Mouse (Mus musculus) kidney, embryonic 15.5 days (tissue): Measurements from ENCODE around the gene Trappc2l. TPM values are rescaled to one million over a fixed set of nuclear protein-coding genes. Genes with fewer than 3 reads are reported as not detected.

ENCODE experiments used
- ATAC-seq: fragments of 200-750 bp; cut with Nextera tagmentation; replicated peaks from 2 replicates; pipeline ENCODE4 v1.8.0; 2017; ENCODE audit warnings: moderate TSS enrichment; ENCODE audit not compliant: low FRiP score
- H3K27ac ChIP-seq: fragments of 300-500 bp; sonication (generic); 2 replicates; pipeline ENCODE4 v1.5.1; 2015; ENCODE audit warnings: mild to moderate bottlenecking, inconsistent platforms
- H3K27me3 ChIP-seq: fragments of 300-500 bp; sonication (generic); 2 replicates; pipeline ENCODE4 v1.6.1; 2015; ENCODE audit warnings: inconsistent platforms
- H3K36me3 ChIP-seq: fragments of 300-500 bp; sonication (generic); 2 replicates; pipeline ENCODE4 v1.6.1; 2015; ENCODE audit warnings: inconsistent platforms
- H3K4me1 ChIP-seq: fragments of 300-500 bp; sonication (generic); 2 replicates; pipeline ENCODE4 v1.6.1; 2015; ENCODE audit warnings: inconsistent platforms
- H3K4me2 ChIP-seq: fragments of 300-500 bp; sonication (generic); 2 replicates; pipeline ENCODE4 v1.6.1; 2015; ENCODE audit warnings: moderate library complexity, mild to moderate bottlenecking, inconsistent platforms
- H3K4me3 ChIP-seq: fragments of 300-500 bp; sonication (generic); replicated peaks from 2 replicates; pipeline ENCODE4 v1.5.1; 2015; ENCODE audit warnings: mild to moderate bottlenecking, inconsistent platforms
- H3K9ac ChIP-seq: fragments of 300-500 bp; sonication (generic); 2 replicates; pipeline ENCODE4 v1.6.1; 2015; ENCODE audit warnings: mild to moderate bottlenecking, inconsistent platforms
- H3K9me3 ChIP-seq: fragments of 300-500 bp; sonication (generic); replicated peaks from 2 replicates; pipeline ENCODE4 v1.6.1; 2016; ENCODE audit warnings: inconsistent platforms
- WGBS: fragments of 180-500 bp; shearing (Covaris S2); methylation state at CpG from one replicate; pipeline ENCODE4 v1.1.7; 2015; ENCODE audit warnings: mixed read lengths; 5-methylcytosine and 5-hydroxymethylcytosine counted together
- microRNA-seq: library from miRNA; unstranded; fragments of <30 nt; microRNA quantifications from one replicate; pipeline ENCODE4, GENCODE M21; 2016
- polyA plus RNA-seq: library from polyadenylated mRNA; unstranded; fragments of >200 nt; fragmentation: Nextera tagmentation; extraction: Ambion mirVana; gene quantifications from 2 replicates; pipeline ENCODE4 v1.2.1, GENCODE M21; 2015

The Trappc2l gene
- polyA plus RNA-seq, 1 experiment from 2014 or later = 54.8 TPM

GRCm38 (mm10) chr8:122663670-122664069 lies 52.2 kb downstream of the Trappc2l start:
- Histone ChIP-seq H3K9me3 (no peaks in the 10 kb centered on the region), H3K36me3 (no peaks in the 10 kb centered on the region), H3K27me3 (peaks cover 5% of the 10 kb centered on the region; the same call in 1 of the 2 replicates), H3K4me1 (peaks cover 79% of the 10 kb centered on the region), H3K4me3 (no peak overlapping the region), H3K4me2 (no peak overlapping the region), H3K27ac (peak overlapping the region; percentile 75; the same call in 1 of the 2 replicates), H3K9ac (no peak overlapping the region)
- 19% methylated on average over 5 of the region's 5 CpGs for WGBS
- ATAC-seq = no peak

- no peak overlapping the region for H3K4me3 ChIP-seq
- no peaks in the 10 kb centered on the region for H3K9me3 ChIP-seq
- WGBS = 35% methylated on average over 8 of the region's 8 CpGs
- H3K36me3 ChIP-seq = no peaks in the 10 kb centered on the region
- H3K27ac ChIP-seq = peak overlapping the region; percentile 75
- H3K27me3 ChIP-seq = peaks cover 16% of the 10 kb centered on the region
- H3K9ac ChIP-seq = no peak overlapping the region
- H3K4me1 ChIP-seq = peaks cover 77% of the 10 kb centered on the region
- H3K4me2 ChIP-seq = no peak overlapping the region
- 0 out of 2 replicates have a peak, but pooled peaks have one; percentile 13 for ATAC-seq
These were observed 53.8 kb downstream of the Trappc2l start for GRCm38 (mm10) chr8:122665221-122665620.

GRCm38 (mm10) chr8:122665667-122666316 lies 54.4 kb downstream of the Trappc2l start:
- peaks cover 21% of the 10 kb centered on the region for H3K27me3 ChIP-seq
- H3K9ac ChIP-seq = no peak overlapping the region
- H3K4me3 ChIP-seq = no peak overlapping the region
- H3K9me3 ChIP-seq = no peaks in the 10 kb centered on the region
- peaks cover 75% of the 10 kb centered on the region for H3K4me1 ChIP-seq
- peak overlapping the region; percentile 13; the same call in 1 of the 2 replicates for H3K4me2 ChIP-seq
- H3K36me3 ChIP-seq = no peaks in the 10 kb centered on the region
- H3K27ac ChIP-seq = peak overlapping the region; percentile 75
- WGBS = 67% methylated on average over 13 of the region's 14 CpGs
- no peak for ATAC-seq

Small RNAs within 50 kb of the gene (microRNA-seq; reads per million reads assigned to microRNA genes)
- not detected for gene Mir6396

Other genes starting within 250 kb of the Trappc2l start
- 53.2 and 53.9 TPM in 2 replicates for gene Zc3h18, start 235.0 kb upstream of the Trappc2l start, polyA plus RNA-seq
- not detected in 2 replicates for gene Il17c, start 189.6 kb upstream of the Trappc2l start, polyA plus RNA-seq
- 310 and 320 TPM in 2 replicates for gene Cyba, start 178.7 kb upstream of the Trappc2l start, polyA plus RNA-seq
- 32.7 and 37.5 TPM in 2 replicates for gene Mvd, start 168.2 kb upstream of the Trappc2l start, polyA plus RNA-seq
- 0.34 and 0.78 TPM in 2 replicates for gene Snai3, start 150.9 kb upstream of the Trappc2l start, polyA plus RNA-seq
- gene Rnf166, start 135.6 kb upstream of the Trappc2l start, polyA plus RNA-seq = 37.7 and 39.8 TPM in 2 replicates
- gene Ctu2, start 135.5 kb upstream of the Trappc2l start, polyA plus RNA-seq = 48.6 and 55.7 TPM in 2 replicates
- gene Piezo1, start 60.3 kb upstream of the Trappc2l start, polyA plus RNA-seq = 13.2 and 17.8 TPM in 2 replicates
- gene Cdt1, start 43.6 kb upstream of the Trappc2l start, polyA plus RNA-seq = 40.8 and 50.4 TPM in 2 replicates
- gene Aprt, start 34.7 kb upstream of the Trappc2l start, polyA plus RNA-seq = 333 and 353 TPM in 2 replicates
- gene Galns, start 177 bp upstream of the Trappc2l start, polyA plus RNA-seq = 14.0 and 16.0 TPM in 2 replicates
- 0.18 TPM in 1 of 2 replicates, not detected in the other for gene Pabpn1l, start 11.1 kb downstream of the Trappc2l start, polyA plus RNA-seq
- 3.5 and 3.6 TPM in 2 replicates for gene Cbfa2t3, start 87.5 kb downstream of the Trappc2l start, polyA plus RNA-seq
- 18.1 and 21.0 TPM in 2 replicates for gene Acsf3, start 163.8 kb downstream of the Trappc2l start, polyA plus RNA-seq
- gene Cdh15, start 236.3 kb downstream of the Trappc2l start, polyA plus RNA-seq = 2.3 and 3.2 TPM in 2 replicates